9 mouse cellular contexts compared by ENCODE assay signal in genomic region chr14:27589616-27590015, GRCm38 (mm10). TPM values are rescaled to one million over a fixed set of nuclear protein-coding genes. Genes with fewer than 3 reads are reported as not detected.
A peak's percentile ranks its signal among the peaks of the same experiment; 100 is the strongest.
DNase-seq lines count a peak whose midpoint lies in the region; ATAC-seq and TF ChIP-seq lines count a peak whose summit lies in the region.
"Not testable (repeated sequence)": the region's sequence is repeated elsewhere in the genome, so short reads cannot be mapped to it uniquely, and the experiment has no call there.
"Had no signal": no experiment of that assay in that cellular context is flagged by ENCODE, and none has a peak within 500 bp of the region (broad histone marks: within the 10 kb centered on the region; RNA-seq: fewer than 3 reads in every experiment).

No protein-coding gene starts in this region.

- H3K9ac ChIP-seq in CH12.LX (ENCODE audit: insufficient read depth, low read depth); forebrain, postnatal 0 days; midbrain, embryonic 14.5 days (replicated peaks; ENCODE audit: low read length): not testable (repeated sequence)

- dilution Hi-C loops in CH12.LX (cut with MboI; ENCODE audit: extremely low pct_ligation_motif_present, extremely low pct_unique_long_range_greater_than_20kb, low sequenced_read_pairs) = not testable (repeated sequence)

- H3K27me3 ChIP-seq in CH12.LX (replicated peaks); forebrain, postnatal 0 days (ENCODE audit: insufficient read depth, low read length); midbrain, embryonic 14.5 days (ENCODE audit: control insufficient read depth, insufficient read depth, low read length); small intestine, adult 2 months (ENCODE audit: control insufficient read depth, insufficient read depth, low read length): not testable (repeated sequence)

- intact Hi-C loops in left cerebral cortex, adult 2 months (cut with DNase I) = loop anchor here (2.0 kb wide), 1 partner anchor 153 kb away; no protein-coding TSS in a partner anchor

- H3K4me3 ChIP-seq in CH12.LX (replicated peaks in 1 of 3; ENCODE audit: low read depth in 2 of 3, low read length in 2 of 3, poor library complexity in 1 of 3); forebrain, postnatal 0 days (ENCODE audit: low read depth, low read length); left cerebral cortex, adult 2 months; midbrain, embryonic 14.5 days (replicated peaks; ENCODE audit: low read depth, low read length); small intestine, adult 2 months (ENCODE audit: low read depth, low read length): not testable (repeated sequence)

- TF ChIP-seq CTCF in CH12.LX (conservative IDR thresholded peaks at IDR 0.05 in 1 of 2, IDR thresholded peaks at IDR 0.05 in 1 of 2; ENCODE audit: low read depth in 2 of 2, low read length in 2 of 2) = peak in 1 of 2 experiments; percentile 53; a peak in 3 of 4 replicates
- TF ChIP-seq CTCF in forebrain, postnatal 0 days (IDR thresholded peaks at IDR 0.05; ENCODE audit: low read depth) = peak; percentile 36
- TF ChIP-seq CTCF in left cerebral cortex, adult 2 months (IDR thresholded peaks at IDR 0.05) = peak; percentile 48
- TF ChIP-seq CTCF in small intestine, adult 2 months (IDR thresholded peaks at IDR 0.05; ENCODE audit: extremely low read depth, insufficient read length, insufficient replicate concordance, low read depth, low read length) = peak; percentile 25; the same call in 1 of the 2 replicates

- not testable (repeated sequence) for TF ChIP-seq POLR2A in CH12.LX (IDR thresholded peaks at IDR 0.05; ENCODE audit: low read depth, low read length); small intestine, adult 2 months (IDR thresholded peaks at IDR 0.05; ENCODE audit: low read depth, low read length)

- peak; percentile 19 for DNase-seq in CH12.LX (ENCODE audit: extremely low read depth)
- DNase-seq in adrenal gland, postnatal 10 days = peak; percentile 54
- peak; percentile 74 to 76 for DNase-seq in cerebellum, postnatal 10 days
- not testable (repeated sequence) for DNase-seq in forebrain, postnatal 0 days
- peak; percentile 27 for DNase-seq in kidney, adult 9 months
- DNase-seq in left cerebral cortex, adult 2 months (ENCODE audit: extremely low spot score in 1 of 2, low spot score in 2 of 2) = peak; percentile 19 to 51
- peak; percentile 40 for DNase-seq in midbrain, embryonic 14.5 days

- not testable (repeated sequence) for H3K9me3 ChIP-seq in CH12.LX (replicated peaks; ENCODE audit: low read length); forebrain, postnatal 0 days (ENCODE audit: low read length); midbrain, embryonic 14.5 days (ENCODE audit: control insufficient read depth, low read length)

- TF ChIP-seq EP300 in CH12.LX (IDR thresholded peaks at IDR 0.05; ENCODE audit: low read length) = not testable (repeated sequence)

- in situ Hi-C loops in CH12.LX (cut with MboI; ENCODE audit: low pct_ligation_motif_present, low pct_unique_long_range_greater_than_20kb, low sequenced_read_pairs) = loop anchor here (25.0 kb wide), 2 partner anchors 148 to 402 kb away; no protein-coding TSS in a partner anchor

- not testable (repeated sequence) for H3K4me2 ChIP-seq in CH12.LX (ENCODE audit: insufficient read depth, low read depth, poor library complexity, severe bottlenecking); forebrain, postnatal 0 days (ENCODE audit: low read depth); midbrain, embryonic 14.5 days (ENCODE audit: low read length)

- H3K27ac ChIP-seq in CH12.LX (ENCODE audit: insufficient read depth, low read depth); forebrain, postnatal 0 days (ENCODE audit: low read depth, low read length); left cerebral cortex, adult 2 months; midbrain, embryonic 14.5 days (replicated peaks; ENCODE audit: low read depth, low read length); small intestine, adult 2 months (ENCODE audit: insufficient read depth, low read depth, low read length): not testable (repeated sequence)

- H3K36me3 ChIP-seq in CH12.LX (replicated peaks in 1 of 2; ENCODE audit: control insufficient read depth in 1 of 2, insufficient read depth in 1 of 2, low read length in 1 of 2); forebrain, postnatal 0 days (ENCODE audit: insufficient read depth); midbrain, embryonic 14.5 days (ENCODE audit: control insufficient read depth, insufficient read depth, low read length); small intestine, adult 2 months (ENCODE audit: control insufficient read depth, insufficient read depth, low read length): not testable (repeated sequence)

- H3K79me2 ChIP-seq in CH12.LX (replicated peaks; ENCODE audit: control insufficient read depth, extremely low read depth, insufficient read depth, poor library complexity, severe bottlenecking) = not testable (repeated sequence)

- TF ChIP-seq RAD21 in CH12.LX (IDR thresholded peaks at IDR 0.05; ENCODE audit: low read depth, low read length) = peak; percentile 25

- H3K4me1 ChIP-seq in CH12.LX (ENCODE audit: control insufficient read depth in 1 of 2, insufficient read depth in 2 of 2); forebrain, postnatal 0 days (ENCODE audit: insufficient read depth); midbrain, embryonic 14.5 days (ENCODE audit: control insufficient read depth, insufficient read depth, low read length); small intestine, adult 2 months (ENCODE audit: control insufficient read depth, insufficient read depth, insufficient read length, low read length): not testable (repeated sequence)

- ATAC-seq in forebrain, postnatal 0 days; midbrain, embryonic 14.5 days (ENCODE audit: low FRiP score, low TSS enrichment): not testable (repeated sequence)

TF ChIP-seq in CH12.LX, 34 proteins besides CTCF, POLR2A, EP300 and RAD21:
- TF ChIP-seq SMC3 (IDR thresholded peaks at IDR 0.05; ENCODE audit: low read depth, low read length) = peak; percentile 45

RNA-seq across cellular contexts. Expression of gene Erc2, which starts 32.6 kb away (rescaled TPM):
- not detected in 2 replicates for total RNA-seq in CH12.LX (2012; rRNA removed)
- total RNA-seq in CH12.LX (2014; rRNA removed) = not detected in 2 replicates
- not detected in 2 replicates for polyA plus RNA-seq in CH12.LX (2012; ENCODE audit: insufficient read length, low read depth)
- total RNA-seq in adrenal gland, postnatal 10 days (2021) = 1 to 10 TPM; 5.0 to 9.3 TPM
- total RNA-seq in forebrain, postnatal 0 days (2014; rRNA removed) = 96.2 and 117 TPM in 2 replicates
- 68.8 and 106 TPM in 2 replicates for polyA plus RNA-seq in forebrain, postnatal 0 days (2015; fragmentation: Nextera tagmentation; extraction: Ambion mirVana)
- total RNA-seq in left cerebral cortex, adult 2 months (2021) = 100 to 1,000 TPM; 203 to 224 TPM
- polyA plus RNA-seq in midbrain, embryonic 14.5 days (2014; fragmentation: Nextera tagmentation; extraction: Ambion mirVana) = 80.1 and 90.7 TPM in 2 replicates
- polyA plus RNA-seq in small intestine, adult 2 months (2012; rRNA removed) = 0.25 and 0.89 TPM in 2 replicates
- total RNA-seq: common myeloid progenitor, adult 5-6 weeks had no signal
